9 mouse cellular contexts compared by ENCODE assay signal in genomic region chr12:83143071-83143470, GRCm38 (mm10).
A peak's percentile ranks its signal among the peaks of the same experiment; 100 is the strongest.
DNase-seq lines count a peak whose midpoint lies in the region; ATAC-seq and TF ChIP-seq lines count a peak whose summit lies in the region.
"Had no signal": no experiment of that assay in that cellular context is flagged by ENCODE, and none has a peak within 500 bp of the region (broad histone marks: within the 10 kb centered on the region; RNA-seq: fewer than 3 reads in every experiment).

No protein-coding gene starts in this region.

- intact Hi-C loops in heart, postnatal 36 days (cut with DNase I) = loop anchor here (2.0 kb wide), 1 partner anchor 20 kb away; no protein-coding TSS in a partner anchor

- no peak for TF ChIP-seq CTCF in lung, postnatal 0 days (IDR thresholded peaks at IDR 0.05)

- no peak for DNase-seq in heart, embryonic 10.5 days (ENCODE audit: low spot score)
- no peak for DNase-seq in heart, postnatal 36 days
- DNase-seq in lung, postnatal 10 days = peak; percentile 70
- no peak for DNase-seq in lung, postnatal 0 days (ENCODE audit: low spot score)
- peak; percentile 35 to 47 for DNase-seq in spleen, postnatal 14 days (ENCODE audit: low spot score in 2 of 2)
- no peak for DNase-seq in adrenal gland, postnatal 14 days

- no peaks in the 10 kb centered on the region for H3K27me3 ChIP-seq in heart, embryonic 10.5 days (ENCODE audit: insufficient read depth, poor library complexity, severe bottlenecking)
- H3K27me3 ChIP-seq in lung, postnatal 0 days (replicated peaks; ENCODE audit: insufficient read depth, low read length) = no peaks in the 10 kb centered on the region

- ATAC-seq in lung, postnatal 0 days = no peak
- peak; percentile 87 for ATAC-seq in erythroid progenitor cell, adult 5-6 weeks (replicated peaks; ENCODE audit: low FRiP score, poor library complexity, severe bottlenecking)
- no peak for ATAC-seq in activated CD4-positive, CD25-positive, alpha-beta regulatory T cell, adult 4 months

- H3K9me3 ChIP-seq in heart, embryonic 10.5 days = no peaks in the 10 kb centered on the region
- H3K9me3 ChIP-seq in lung, postnatal 0 days (ENCODE audit: low read length) = no peaks in the 10 kb centered on the region

- no peak overlapping the region for H3K9ac ChIP-seq in lung, postnatal 0 days (replicated peaks; ENCODE audit: low read depth)

- TF ChIP-seq EP300 in lung, postnatal 0 days (IDR thresholded peaks at IDR 0.05) = no peak

- no peak overlapping the region for H3K4me3 ChIP-seq in heart, embryonic 10.5 days
- H3K4me3 ChIP-seq in lung, postnatal 0 days (ENCODE audit: low read depth, low read length) = no peak overlapping the region
- H3K4me3 ChIP-seq: myocyte had no signal

- peaks cover 58% of the 10 kb centered on the region for H3K4me1 ChIP-seq in heart, embryonic 10.5 days
- no peaks in the 10 kb centered on the region for H3K4me1 ChIP-seq in lung, postnatal 0 days (ENCODE audit: insufficient read depth, low read depth, low read length)

- H3K4me2 ChIP-seq in lung, postnatal 0 days (replicated peaks; ENCODE audit: low read depth, low read length) = no peak overlapping the region

- peak overlapping the region; percentile 66 for H3K27ac ChIP-seq in heart, embryonic 10.5 days
- no peak overlapping the region for H3K27ac ChIP-seq in lung, postnatal 0 days (ENCODE audit: low read length)

- H3K36me3 ChIP-seq in heart, embryonic 10.5 days = no peaks in the 10 kb centered on the region
- no peaks in the 10 kb centered on the region for H3K36me3 ChIP-seq in lung, postnatal 0 days (ENCODE audit: insufficient read depth, low read length)

- 23% methylated on average over 3 of the region's 3 CpGs for WGBS in heart, embryonic 10.5 days
- 40% methylated on average over 3 of the region's 3 CpGs for WGBS in lung, postnatal 0 days

Comparison
In these comparisons a context has a peak if more than half of its experiments do, and no peak if none do; other contexts are left out.
1. DNase-seq: peak in lung, postnatal 10 days (single experiment) and spleen, postnatal 14 days (2 of 2); none in heart, embryonic 10.5 days (single experiment), heart, postnatal 36 days (0 of 2), lung, postnatal 0 days (single experiment) and adrenal gland, postnatal 14 days (single experiment).